Mouse (Mus musculus): ENCODE measurements at regions not wholly inside any gene's neighbourhood (a gene's known extent, or its start where the extent isn't known, plus 50 kb on each side); places are given as distances from the start of the nearest gene placed in this dataset.
A peak's percentile ranks its signal among the peaks of the same experiment; 100 is the strongest.

- Histone ChIP-seq H3K27me3 (ENCODE audit: control insufficient read depth, insufficient read depth, low read length) (no peaks in the 10 kb centered on the region), H3K36me3 (ENCODE audit: control insufficient read depth, insufficient read depth, low read length) (no peaks in the 10 kb centered on the region), H3K4me3 (ENCODE audit: low read depth, low read length) (no peak overlapping the region), H3K4me1 (replicated peaks; ENCODE audit: control insufficient read depth, insufficient read depth, low read length) (no peaks in the 10 kb centered on the region), H3K9ac (ENCODE audit: low read depth, low read length) (no peak overlapping the region), H3K9me3 (ENCODE audit: control insufficient read depth, low read length) (no peaks in the 10 kb centered on the region), H3K27ac (ENCODE audit: low read depth, low read length) (no peak overlapping the region), H3K4me2 (replicated peaks; ENCODE audit: low read depth, low read length) (no peak overlapping the region)
- ATAC-seq (ENCODE audit: low FRiP score) (no peak), DNase-seq (ENCODE audit: low spot score) (no peak)
- 87% methylated on average over 6 of the region's 6 CpGs for WGBS
Measured at GRCm38 (mm10) chr19:54603345-54603744, 523.7 kb downstream of the Gpam start.

GRCm38 (mm10) chr19:54605346-54605745 lies 521.7 kb downstream of the Gpam start:
- no peak for DNase-seq (ENCODE audit: low spot score)
- H3K9me3 ChIP-seq (ENCODE audit: control insufficient read depth, low read length), result no peaks in the 10 kb centered on the region
- H3K36me3 ChIP-seq (ENCODE audit: control insufficient read depth, insufficient read depth, low read length), result no peaks in the 10 kb centered on the region
- ATAC-seq (ENCODE audit: low FRiP score), result no peak
- no peak overlapping the region for H3K4me3 ChIP-seq (ENCODE audit: low read depth, low read length)
- no peak overlapping the region for H3K9ac ChIP-seq (ENCODE audit: low read depth, low read length)
- no peak overlapping the region for H3K4me2 ChIP-seq (replicated peaks; ENCODE audit: low read depth, low read length)
- WGBS, result 41% methylated on average over 1 of the region's 1 CpGs
- no peaks in the 10 kb centered on the region for H3K4me1 ChIP-seq (replicated peaks; ENCODE audit: control insufficient read depth, insufficient read depth, low read length)
- H3K27ac ChIP-seq (ENCODE audit: low read depth, low read length), result no peak overlapping the region
- no peaks in the 10 kb centered on the region for H3K27me3 ChIP-seq (ENCODE audit: control insufficient read depth, insufficient read depth, low read length)

DNA sequence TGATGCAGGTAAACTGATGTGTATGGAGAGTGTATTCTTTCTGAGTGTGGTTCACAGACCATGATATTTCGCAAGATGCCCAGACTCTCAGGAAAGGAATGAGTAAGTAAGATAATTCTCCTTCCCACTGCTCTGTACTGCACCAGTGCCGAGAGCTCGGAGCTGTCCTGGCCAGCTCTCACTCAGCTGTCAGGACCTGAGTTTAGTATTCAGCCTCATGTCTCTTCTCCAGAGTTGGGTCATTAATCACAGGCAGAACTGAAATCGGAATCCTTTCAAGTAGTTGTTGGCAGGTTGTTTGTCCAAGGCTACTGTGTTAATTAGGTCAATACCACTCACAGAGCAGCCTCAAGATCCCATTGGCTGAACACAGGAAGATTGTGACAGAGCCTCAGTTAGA lies 510.1 kb downstream of the Gpam start:
- WGBS, result 48% methylated on average over 4 of the region's 4 CpGs
- Histone ChIP-seq H3K9ac (ENCODE audit: low read depth, low read length) (no peak overlapping the region), H3K27ac (ENCODE audit: low read depth, low read length) (no peak overlapping the region), H3K36me3 (ENCODE audit: control insufficient read depth, insufficient read depth, low read length) (no peaks in the 10 kb centered on the region), H3K9me3 (ENCODE audit: control insufficient read depth, low read length) (no peaks in the 10 kb centered on the region), H3K4me2 (replicated peaks; ENCODE audit: low read depth, low read length) (no peak overlapping the region), H3K4me1 (replicated peaks; ENCODE audit: control insufficient read depth, insufficient read depth, low read length) (no peaks in the 10 kb centered on the region), H3K4me3 (ENCODE audit: low read depth, low read length) (no peak overlapping the region), H3K27me3 (ENCODE audit: control insufficient read depth, insufficient read depth, low read length) (no peaks in the 10 kb centered on the region)
- DNase-seq (ENCODE audit: low spot score) (peak; percentile 27), ATAC-seq (ENCODE audit: low FRiP score) (0 out of 2 replicates have a peak, but pooled peaks have one; percentile 33)

All from hindbrain, embryonic 11.5 days (tissue).